Mouse (Mus musculus): ENCODE measurements around the gene Fzd2.

- TF ChIP-seq CTCF (IDR thresholded peaks at IDR 0.05; ENCODE audit: low read depth) = no peak
- no peak for TF ChIP-seq EP300 (IDR thresholded peaks at IDR 0.05; ENCODE audit: low read depth)
Measured at GRCm38 (mm10) chr11:102567157-102567556, 37.0 kb upstream of the Fzd2 start.

Data from liver, embryonic 14.5 days (tissue).